In the genomic region with DNA sequence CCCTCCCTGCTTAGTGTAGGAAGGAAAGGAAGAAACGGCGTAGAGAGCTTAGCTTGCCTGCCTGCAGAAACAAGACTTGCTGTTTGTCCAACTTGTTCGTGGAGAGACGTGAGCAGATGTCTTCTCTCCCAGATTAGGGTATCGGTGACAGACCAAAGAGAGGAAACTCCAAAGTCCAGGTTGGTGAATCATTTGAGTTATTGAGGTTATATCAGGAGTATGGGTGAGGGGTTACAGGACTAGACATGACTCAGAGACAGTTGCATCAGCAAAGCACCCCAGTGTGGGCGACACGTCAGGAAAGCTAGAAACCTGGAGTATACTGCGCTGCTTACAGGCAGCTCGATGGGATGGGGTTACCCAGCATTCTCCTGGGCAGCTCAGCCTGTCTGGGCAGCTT, we compare ENCODE assay signal across 25 mouse cellular contexts.
"Had no signal": no experiment of that assay in that cellular context is flagged by ENCODE, and none has a peak within 500 bp of the region (broad histone marks: within the 10 kb centered on the region; RNA-seq: fewer than 3 reads in every experiment).

No protein-coding gene starts in this region.

- H3K27ac ChIP-seq: heart, adult 2 months; heart, embryonic 10.5 days; hindbrain, embryonic 10.5 days; hindbrain, embryonic 12.5 days; hindbrain, embryonic 14.5 days; limb, embryonic 13.5 days; limb, embryonic 15.5 days; liver, embryonic 12.5 days; liver, embryonic 14.5 days had no signal

- H3K4me2 ChIP-seq: heart, embryonic 12.5 days; hindbrain, embryonic 12.5 days; hindbrain, embryonic 14.5 days; limb, embryonic 13.5 days; limb, embryonic 15.5 days; liver, embryonic 12.5 days had no signal

- H3K27me3 ChIP-seq: heart, embryonic 12.5 days; hindbrain, embryonic 12.5 days; limb, embryonic 13.5 days; limb, embryonic 15.5 days; liver, embryonic 12.5 days had no signal

- H3K4me3 ChIP-seq: heart, adult 2 months; heart, embryonic 10.5 days; heart, embryonic 12.5 days; hindbrain, embryonic 10.5 days; hindbrain, embryonic 12.5 days; limb, embryonic 13.5 days; limb, embryonic 15.5 days; liver, embryonic 12.5 days had no signal

- ATAC-seq: forebrain, postnatal 0 days; hindbrain, embryonic 16.5 days; inflammation-experienced regulatory T-cells, adult 6 months; liver, embryonic 12.5 days had no signal

- H3K36me3 ChIP-seq: hindbrain, embryonic 12.5 days had no signal

- H3K9me3 ChIP-seq: hindbrain, embryonic 12.5 days; limb, embryonic 15.5 days; liver, embryonic 12.5 days had no signal

- H3K9ac ChIP-seq: forebrain, postnatal 0 days; heart, embryonic 12.5 days; hindbrain, embryonic 12.5 days; hindbrain, embryonic 14.5 days; limb, embryonic 13.5 days; limb, embryonic 15.5 days; liver, embryonic 12.5 days; liver, embryonic 14.5 days had no signal

- DNase-seq: forebrain, postnatal 0 days; gastrocnemius, postnatal 14 days; gastrocnemius, postnatal 36 days; heart, adult 11 months; heart, adult 2 months; heart, postnatal 10 days; heart, postnatal 4 days; kidney, adult 11 months; kidney, adult 8-10 months; kidney, postnatal 10 days; kidney, postnatal 36 days; layer of hippocampus, adult 9-11 months; layer of hippocampus, postnatal 36 days; left cerebral cortex, postnatal 4 days had no signal
